Mouse (Mus musculus): ENCODE results near the gene Anks1b.

DNA sequence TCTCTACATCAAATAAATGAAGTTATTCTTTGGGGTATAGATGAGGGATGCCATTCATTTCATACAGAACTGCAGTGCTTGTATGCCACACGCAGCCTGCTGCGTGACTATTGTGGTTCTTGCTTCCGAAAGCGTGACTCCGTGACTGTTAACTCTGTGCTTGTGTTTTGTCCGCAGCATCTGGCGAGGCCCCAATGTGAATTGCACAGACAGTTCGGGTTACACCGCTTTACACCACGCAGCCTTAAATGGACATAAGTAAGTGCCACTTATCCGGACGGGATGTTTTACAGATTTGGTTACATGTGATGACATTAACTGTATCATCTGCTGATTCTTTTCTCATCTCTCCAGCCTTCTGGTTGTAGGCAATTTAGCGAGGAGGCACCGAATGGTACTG, 159.7 kb downstream of the Anks1b start:
- TF ChIP-seq CTCF (IDR thresholded peaks at IDR 0.05; ENCODE audit: extremely low read depth, insufficient read depth, insufficient read length, insufficient replicate concordance), result no peak
- TF ChIP-seq POLR2A (IDR thresholded peaks at IDR 0.05; ENCODE audit: low read depth, low read length), result no peak
